Mouse (Mus musculus) hindbrain, embryonic 16.5 days (tissue): ENCODE measurements around the gene Cisd1. TPM values are rescaled to one million over a fixed set of nuclear protein-coding genes. Genes with fewer than 3 reads are reported as not detected.
A peak's percentile ranks its signal among the peaks of the same experiment; 100 is the strongest.

ENCODE experiments used
- ATAC-seq: fragments of 200-750 bp; cut with Nextera tagmentation; 2 replicates; pipeline ENCODE4 v1.8.0; 2017; ENCODE audit warnings: moderate TSS enrichment, moderate library complexity
- H3K27ac ChIP-seq: fragments of 300-500 bp; sonication (generic); 2 replicates; pipeline ENCODE4 v1.5.1; 2014; ENCODE audit warnings: low read depth, mild to moderate bottlenecking, control low read depth, low read length, moderate library complexity
- H3K27me3 ChIP-seq: fragments of 300-500 bp; sonication (generic); replicated peaks from 2 replicates; pipeline ENCODE4 v1.6.1; 2014; ENCODE audit warnings: low read length; ENCODE audit not compliant: control insufficient read depth, insufficient read depth
- H3K36me3 ChIP-seq: fragments of 300-500 bp; sonication (generic); 2 replicates; pipeline ENCODE4 v1.6.1; 2014; ENCODE audit warnings: mild to moderate bottlenecking, low read length, moderate library complexity, mixed read lengths; ENCODE audit not compliant: control insufficient read depth, insufficient read depth
- H3K4me1 ChIP-seq: fragments of 300-500 bp; sonication (generic); 2 replicates; pipeline ENCODE4 v1.6.1; 2014; ENCODE audit warnings: low read depth, low read length; ENCODE audit not compliant: control insufficient read depth, insufficient read depth
- H3K4me2 ChIP-seq: fragments of 300-500 bp; sonication (generic); 2 replicates; pipeline ENCODE4 v1.6.1; 2014; ENCODE audit warnings: mild to moderate bottlenecking, low read length, control low read depth, moderate library complexity
- H3K4me3 ChIP-seq: fragments of 300-500 bp; sonication (generic); 2 replicates; pipeline ENCODE4 v1.5.1; 2014; ENCODE audit warnings: mild to moderate bottlenecking, low read length, control low read depth, moderate library complexity
- H3K9ac ChIP-seq: fragments of 300-500 bp; sonication (generic); 2 replicates; pipeline ENCODE4 v1.6.1; 2014; ENCODE audit warnings: low read depth, mild to moderate bottlenecking, control low read depth, low read length, moderate library complexity
- H3K9me3 ChIP-seq: fragments of 300-500 bp; sonication (generic); 2 replicates; pipeline ENCODE4 v1.6.1; 2014; ENCODE audit warnings: mild to moderate bottlenecking, low read length, moderate library complexity; ENCODE audit not compliant: control insufficient read depth
- WGBS: fragments of 180-500 bp; shearing (Covaris S2); extraction: QIAGEN DNeasy Blood & Tissue Kit; methylation state at CpG from one replicate; pipeline ENCODE4 v1.1.7; 2014; 5-methylcytosine and 5-hydroxymethylcytosine counted together
- polyA plus RNA-seq: library from polyadenylated mRNA; unstranded; fragments of >200 nt; fragmentation: Nextera tagmentation; extraction: Ambion mirVana; gene quantifications from 2 replicates; pipeline ENCODE4 v1.2.1, GENCODE M21; 2015

Gene Cisd1
- polyA plus RNA-seq, 1 experiment from 2014 or later = 365 TPM

GRCm38 (mm10) chr10:71343567-71344265 is 1.0 kb downstream of the Cisd1 start:
- Histone ChIP-seq H3K27ac (no peak overlapping the region), H3K4me1 (peaks cover 17% of the 10 kb centered on the region), H3K4me3 (peak overlapping the region; percentile 94), H3K27me3 (no peaks in the 10 kb centered on the region), H3K4me2 (peak overlapping the region; percentile 86), H3K9me3 (no peaks in the 10 kb centered on the region), H3K36me3 (no peaks in the 10 kb centered on the region), H3K9ac (peak overlapping the region; percentile 96)
- 27% methylated on average over 14 of the region's 14 CpGs for WGBS
- no peak for ATAC-seq

- no peaks in the 10 kb centered on the region for H3K36me3 ChIP-seq
- H3K27me3 ChIP-seq = no peaks in the 10 kb centered on the region
- no peak overlapping the region for H3K9ac ChIP-seq
- 89% methylated on average over 3 of the region's 3 CpGs for WGBS
- ATAC-seq = no peak
- H3K4me2 ChIP-seq = no peak overlapping the region
- H3K4me3 ChIP-seq = no peak overlapping the region
- no peak overlapping the region for H3K27ac ChIP-seq
- no peaks in the 10 kb centered on the region for H3K9me3 ChIP-seq
- H3K4me1 ChIP-seq = peaks cover 16% of the 10 kb centered on the region
Measured at GRCm38 (mm10) chr10:71343130-71343529, 1.6 kb downstream of the Cisd1 start.

DNA sequence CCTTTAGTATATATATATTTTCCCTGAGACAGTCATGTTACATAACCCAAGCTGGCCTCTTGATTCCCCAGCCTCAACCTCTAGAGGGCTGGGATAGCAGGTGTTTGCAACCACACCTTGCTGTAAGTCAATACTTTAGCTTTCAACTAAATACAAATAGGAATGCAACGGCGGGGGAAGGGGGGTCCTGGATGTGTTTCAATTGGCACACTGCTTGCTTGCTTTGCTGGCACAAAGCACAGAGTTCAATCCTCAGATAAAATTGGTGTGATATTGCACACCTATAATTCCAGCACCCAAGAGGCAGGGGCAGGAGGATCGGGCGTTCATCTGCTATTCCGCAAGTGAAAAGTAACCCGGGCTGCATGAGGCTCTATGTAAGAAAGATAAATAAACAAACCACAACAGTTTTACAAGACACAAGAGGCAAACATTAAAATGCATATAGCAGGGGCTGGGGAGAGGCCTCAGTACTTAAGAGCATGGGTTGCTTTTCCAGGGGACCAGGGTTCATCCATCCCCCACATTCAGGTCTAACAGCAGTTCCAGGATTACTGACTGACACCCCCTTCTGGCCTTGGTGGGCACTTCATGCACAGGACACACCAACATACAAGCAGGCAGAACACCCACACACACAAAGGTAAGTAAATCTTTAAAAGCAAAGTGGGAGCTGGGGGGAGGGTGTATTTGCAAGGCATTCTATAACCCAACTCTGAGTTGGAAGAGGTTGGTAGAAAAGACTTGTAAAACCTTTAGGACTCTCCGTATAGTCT is 2.5 kb downstream of the Cisd1 start:
- no peak for ATAC-seq
- H3K27me3 ChIP-seq = no peaks in the 10 kb centered on the region
- H3K4me1 ChIP-seq = peaks cover 16% of the 10 kb centered on the region
- H3K9me3 ChIP-seq = no peaks in the 10 kb centered on the region
- H3K36me3 ChIP-seq = no peaks in the 10 kb centered on the region
- WGBS = 91% methylated on average over 7 of the region's 7 CpGs
- no peak overlapping the region for H3K4me3 ChIP-seq
- H3K27ac ChIP-seq = no peak overlapping the region
- no peak overlapping the region for H3K9ac ChIP-seq
- no peak overlapping the region for H3K4me2 ChIP-seq

- peaks cover 16% of the 10 kb centered on the region for H3K4me1 ChIP-seq
- no peak overlapping the region for H3K9ac ChIP-seq
- no peaks in the 10 kb centered on the region for H3K9me3 ChIP-seq
- no peak overlapping the region for H3K27ac ChIP-seq
- ATAC-seq = no peak
- H3K4me2 ChIP-seq = no peak overlapping the region
- 93% methylated on average over 9 of the region's 9 CpGs for WGBS
- H3K27me3 ChIP-seq = no peaks in the 10 kb centered on the region
- no peak overlapping the region for H3K4me3 ChIP-seq
- H3K36me3 ChIP-seq = no peaks in the 10 kb centered on the region
Measured at GRCm38 (mm10) chr10:71341290-71341689, 3.5 kb downstream of the Cisd1 start.

DNA sequence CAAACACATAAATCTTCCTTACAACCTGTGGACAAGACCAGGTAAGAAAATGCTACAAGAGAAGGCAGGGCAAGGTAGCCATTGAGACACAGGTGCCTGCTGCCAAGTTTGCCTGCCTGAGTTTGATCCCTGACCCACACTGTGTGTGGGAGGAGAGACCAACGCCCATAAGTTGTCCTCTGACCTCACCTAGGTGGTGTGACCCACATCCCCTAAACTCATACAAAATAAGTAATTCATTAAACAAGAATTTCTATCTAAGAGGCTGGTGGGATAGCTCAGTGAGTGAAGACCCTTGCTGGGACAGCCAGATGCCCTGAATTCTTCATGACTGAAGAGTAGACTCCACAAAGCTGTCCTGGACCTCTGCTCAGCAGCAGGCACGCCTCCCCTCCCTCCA is 4.6 kb downstream of the Cisd1 start:
- Histone ChIP-seq H3K4me2 (no peak overlapping the region), H3K27me3 (no peaks in the 10 kb centered on the region), H3K4me3 (no peak overlapping the region), H3K36me3 (peaks cover 6% of the 10 kb centered on the region), H3K4me1 (peaks cover 14% of the 10 kb centered on the region), H3K9me3 (no peaks in the 10 kb centered on the region), H3K9ac (no peak overlapping the region), H3K27ac (no peak overlapping the region)
- WGBS = 89% methylated on average over 2 of the region's 2 CpGs
- no peak for ATAC-seq

DNA sequence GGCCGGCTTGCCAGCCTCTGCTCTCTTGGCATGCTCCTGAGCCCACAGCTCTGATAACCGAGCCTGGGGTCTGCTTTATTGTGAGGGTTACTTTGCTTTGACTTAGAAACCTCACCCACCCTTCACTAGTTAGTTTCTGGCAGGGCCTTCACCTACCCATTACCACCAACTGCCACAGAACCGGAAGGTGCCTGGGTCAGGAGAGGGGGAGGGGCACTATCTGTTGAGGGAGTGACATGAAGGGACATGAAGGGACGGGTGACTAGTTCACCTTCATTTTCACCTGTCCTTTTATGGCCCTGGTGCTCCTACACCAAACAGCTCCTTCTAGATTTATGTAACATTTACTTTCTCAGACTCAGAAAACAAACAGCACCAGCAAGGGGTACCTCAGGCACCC is 5.3 kb downstream of the Cisd1 start:
- no peak for ATAC-seq
- peaks cover 7% of the 10 kb centered on the region for H3K36me3 ChIP-seq
- no peaks in the 10 kb centered on the region for H3K9me3 ChIP-seq
- H3K27ac ChIP-seq = no peak overlapping the region
- peaks cover 12% of the 10 kb centered on the region for H3K4me1 ChIP-seq
- H3K4me3 ChIP-seq = no peak overlapping the region
- no peak overlapping the region for H3K9ac ChIP-seq
- H3K27me3 ChIP-seq = no peaks in the 10 kb centered on the region
- 78% methylated on average over 4 of the region's 4 CpGs for WGBS
- no peak overlapping the region for H3K4me2 ChIP-seq

DNA sequence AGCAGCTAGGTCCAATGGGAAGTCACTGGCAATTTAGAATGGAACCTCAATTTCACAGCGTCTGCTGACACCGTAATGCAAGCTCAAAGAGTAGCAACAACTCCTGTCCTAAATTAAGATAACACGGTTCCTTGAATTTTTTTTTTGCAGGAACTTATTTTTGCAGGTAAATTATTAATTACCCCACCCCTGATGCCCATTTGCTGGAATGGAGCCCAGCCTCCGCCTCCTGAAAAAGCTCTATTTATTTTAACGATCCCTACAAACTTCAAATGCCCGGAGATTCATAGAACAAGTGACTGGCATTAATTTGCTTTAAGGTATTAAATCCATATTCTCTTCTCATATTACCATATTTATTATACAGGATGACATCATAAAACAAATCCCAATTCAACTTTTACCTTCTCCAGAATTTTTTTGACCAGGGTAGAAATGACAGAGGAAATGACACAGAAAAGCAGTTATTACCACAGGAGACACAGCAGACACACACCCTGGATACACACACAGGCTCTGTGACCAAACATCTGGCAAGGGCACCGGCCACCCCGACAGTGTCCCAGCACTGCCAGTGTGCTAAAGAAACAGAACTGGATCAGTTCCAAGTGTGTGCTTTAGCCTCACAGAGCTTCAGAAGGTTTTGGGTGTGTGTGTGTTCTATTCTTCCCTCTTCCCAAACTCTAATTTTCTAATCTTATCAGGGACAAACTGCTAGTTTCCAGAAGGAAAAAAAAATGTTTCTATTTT is 6.4 kb downstream of the Cisd1 start:
- 77% methylated on average over 8 of the region's 8 CpGs for WGBS
- H3K36me3 ChIP-seq = peaks cover 7% of the 10 kb centered on the region
- no peak overlapping the region for H3K27ac ChIP-seq
- no peaks in the 10 kb centered on the region for H3K27me3 ChIP-seq
- H3K4me3 ChIP-seq = no peak overlapping the region
- peaks cover 6% of the 10 kb centered on the region for H3K4me1 ChIP-seq
- no peak overlapping the region for H3K4me2 ChIP-seq
- ATAC-seq = no peak
- no peak overlapping the region for H3K9ac ChIP-seq
- no peaks in the 10 kb centered on the region for H3K9me3 ChIP-seq

GRCm38 (mm10) chr10:71337733-71338132 is 7.0 kb downstream of the Cisd1 start:
- no peaks in the 10 kb centered on the region for H3K27me3 ChIP-seq
- 98% methylated on average over 2 of the region's 2 CpGs for WGBS
- no peak overlapping the region for H3K9ac ChIP-seq
- H3K4me1 ChIP-seq = peaks cover 4% of the 10 kb centered on the region
- peaks cover 7% of the 10 kb centered on the region for H3K36me3 ChIP-seq
- no peak for ATAC-seq
- H3K9me3 ChIP-seq = no peaks in the 10 kb centered on the region
- H3K4me2 ChIP-seq = no peak overlapping the region
- no peak overlapping the region for H3K4me3 ChIP-seq
- H3K27ac ChIP-seq = no peak overlapping the region

GRCm38 (mm10) chr10:71332859-71333258 is 11.9 kb downstream of the Cisd1 start:
- Histone ChIP-seq H3K9me3 (no peaks in the 10 kb centered on the region), H3K27me3 (no peaks in the 10 kb centered on the region), H3K4me3 (no peak overlapping the region), H3K4me1 (no peaks in the 10 kb centered on the region), H3K27ac (no peak overlapping the region), H3K36me3 (peaks cover 12% of the 10 kb centered on the region), H3K9ac (no peak overlapping the region), H3K4me2 (no peak overlapping the region)
- 94% methylated on average over 9 of the region's 9 CpGs for WGBS
- no peak for ATAC-seq
